Mouse (Mus musculus) forebrain, embryonic 16.5 days (tissue): ENCODE measurements at regions not wholly inside any gene's neighbourhood (a gene's known extent, or its start where the extent isn't known, plus 50 kb on each side); places are given as distances from the start of the nearest gene placed in this dataset.
A peak's percentile ranks its signal among the peaks of the same experiment; 100 is the strongest.

Experiments
- ATAC-seq: fragments of 200-750 bp; cut with Nextera tagmentation; 2 replicates; pipeline ENCODE4 v1.8.0; 2017; ENCODE audit warnings: mild to moderate bottlenecking, moderate library complexity
- H3K27ac ChIP-seq: fragments of 300-500 bp; sonication (generic); 2 replicates; pipeline ENCODE4 v1.5.1; 2014; ENCODE audit warnings: low read length, control low read depth
- H3K27me3 ChIP-seq: fragments of 300-500 bp; sonication (generic); replicated peaks from 2 replicates; pipeline ENCODE4 v1.6.1; 2014; ENCODE audit warnings: low read length; ENCODE audit not compliant: control insufficient read depth, insufficient read depth
- H3K36me3 ChIP-seq: fragments of 300-500 bp; sonication (generic); 2 replicates; pipeline ENCODE4 v1.6.1; 2014; ENCODE audit not compliant: control insufficient read depth, insufficient read depth
- H3K4me1 ChIP-seq: fragments of 300-500 bp; sonication (generic); replicated peaks from 2 replicates; pipeline ENCODE4 v1.6.1; 2014; ENCODE audit warnings: low read length; ENCODE audit not compliant: control insufficient read depth, insufficient read depth
- H3K4me2 ChIP-seq: fragments of 300-500 bp; sonication (generic); 2 replicates; pipeline ENCODE4 v1.6.1; 2014; ENCODE audit warnings: mild to moderate bottlenecking, low read length, control low read depth
- H3K4me3 ChIP-seq: fragments of 300-500 bp; sonication (generic); replicated peaks from 2 replicates; pipeline ENCODE4 v1.5.1; 2014; ENCODE audit warnings: mild to moderate bottlenecking, low read length, control low read depth
- H3K9ac ChIP-seq: fragments of 300-500 bp; sonication (generic); replicated peaks from 2 replicates; pipeline ENCODE4 v1.6.1; 2014; ENCODE audit warnings: low read depth, low read length, control low read depth
- H3K9me3 ChIP-seq: fragments of 300-500 bp; sonication (generic); 2 replicates; pipeline ENCODE4 v1.6.1; 2016; ENCODE audit warnings: low read length; ENCODE audit not compliant: control insufficient read depth
- WGBS: fragments of 180-500 bp; shearing (Covaris S2); extraction: QIAGEN DNeasy Blood & Tissue Kit; methylation state at CpG from one replicate; pipeline ENCODE4 v1.1.7; 2014; 5-methylcytosine and 5-hydroxymethylcytosine counted together

GRCm38 (mm10) chr10:16995010-16995409 is 728.0 kb upstream of the Cited2 start:
- H3K4me1 ChIP-seq, result peaks cover 5% of the 10 kb centered on the region; the same call in 1 of the 2 replicates
- no peaks in the 10 kb centered on the region for H3K36me3 ChIP-seq
- no peaks in the 10 kb centered on the region for H3K27me3 ChIP-seq
- ATAC-seq, result no peak
- WGBS, result 37% methylated on average over 1 of the region's 1 CpGs
- no peaks in the 10 kb centered on the region for H3K9me3 ChIP-seq
- H3K4me3 ChIP-seq, result no peak overlapping the region
- H3K27ac ChIP-seq, result no peak overlapping the region
- H3K4me2 ChIP-seq, result no peak overlapping the region
- H3K9ac ChIP-seq, result no peak overlapping the region

DNA sequence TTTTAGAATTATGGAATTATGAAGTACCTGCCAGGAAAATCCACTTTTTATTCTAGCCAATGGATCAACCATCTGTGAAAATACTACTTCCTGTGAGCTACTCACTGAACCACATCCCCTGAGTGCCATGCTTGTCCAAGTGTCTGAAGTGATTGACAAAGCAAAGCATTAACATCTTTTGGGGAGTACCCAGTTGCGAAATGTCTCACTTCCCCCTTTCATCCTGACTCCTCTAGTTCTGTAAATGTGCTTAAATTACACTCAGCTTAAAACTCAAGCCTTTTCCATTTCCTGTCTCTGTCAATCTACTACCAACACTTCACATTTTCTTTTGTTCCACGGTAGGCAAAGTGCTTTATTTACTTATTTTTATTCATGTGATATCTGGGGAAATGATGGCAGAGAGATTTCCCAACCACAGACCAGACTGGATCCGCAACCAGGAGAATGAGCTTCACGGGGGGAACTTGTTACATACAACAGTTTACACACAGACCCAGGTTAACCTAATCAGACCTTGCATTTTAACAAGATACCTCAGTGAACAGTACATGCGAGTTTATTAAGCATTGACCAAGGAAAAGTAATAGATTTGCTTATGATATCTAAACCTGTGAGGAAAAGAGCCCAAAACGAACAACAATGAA is 726.1 kb upstream of the Cited2 start:
- Histone ChIP-seq H3K36me3 (no peaks in the 10 kb centered on the region), H3K4me3 (no peak overlapping the region), H3K4me1 (peaks cover 8% of the 10 kb centered on the region; the same call in 1 of the 2 replicates), H3K4me2 (no peak overlapping the region), H3K9ac (no peak overlapping the region), H3K27me3 (no peaks in the 10 kb centered on the region), H3K9me3 (no peaks in the 10 kb centered on the region), H3K27ac (no peak overlapping the region)
- WGBS, result 81% methylated on average over 6 of the region's 6 CpGs
- no peak for ATAC-seq

DNA sequence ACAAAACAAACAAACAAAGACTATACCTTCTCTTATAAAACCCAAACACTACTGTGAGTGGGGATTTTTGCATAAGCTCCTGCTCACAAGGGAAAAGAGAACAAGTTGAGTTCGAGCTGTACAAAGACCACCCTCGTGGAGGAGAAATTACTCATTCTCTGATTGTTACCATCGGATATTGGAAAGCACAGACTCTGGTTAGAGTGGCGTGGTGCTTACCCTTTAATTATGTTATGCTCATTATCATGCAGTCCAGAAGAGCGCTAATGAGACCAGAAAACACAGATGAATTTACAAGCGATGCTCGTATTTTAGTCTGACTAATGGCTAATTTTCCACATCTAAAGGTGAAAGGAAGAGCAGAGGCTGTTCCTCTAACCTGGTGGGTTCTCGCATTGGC is 721.7 kb upstream of the Cited2 start:
- no peak overlapping the region for H3K4me3 ChIP-seq
- H3K9ac ChIP-seq, result no peak overlapping the region
- H3K9me3 ChIP-seq, result no peaks in the 10 kb centered on the region
- H3K4me1 ChIP-seq, result peaks cover 4% of the 10 kb centered on the region; the same call in 1 of the 2 replicates
- peak; percentile 80 for ATAC-seq
- WGBS, result 19% methylated on average over 8 of the region's 8 CpGs
- no peak overlapping the region for H3K27ac ChIP-seq
- no peak overlapping the region for H3K4me2 ChIP-seq
- no peaks in the 10 kb centered on the region for H3K36me3 ChIP-seq
- no peaks in the 10 kb centered on the region for H3K27me3 ChIP-seq

- Histone ChIP-seq H3K36me3 (no peaks in the 10 kb centered on the region), H3K4me1 (peaks cover 4% of the 10 kb centered on the region; the same call in 1 of the 2 replicates), H3K4me3 (no peak overlapping the region), H3K4me2 (no peak overlapping the region), H3K9me3 (no peaks in the 10 kb centered on the region), H3K27ac (no peak overlapping the region), H3K27me3 (no peaks in the 10 kb centered on the region), H3K9ac (no peak overlapping the region)
- peak; percentile 20; the same call in 1 of the 2 replicates for ATAC-seq
- 16% methylated on average over 4 of the region's 4 CpGs for WGBS
Measured at GRCm38 (mm10) chr10:17003123-17003849, 719.7 kb upstream of the Cited2 start.

DNA sequence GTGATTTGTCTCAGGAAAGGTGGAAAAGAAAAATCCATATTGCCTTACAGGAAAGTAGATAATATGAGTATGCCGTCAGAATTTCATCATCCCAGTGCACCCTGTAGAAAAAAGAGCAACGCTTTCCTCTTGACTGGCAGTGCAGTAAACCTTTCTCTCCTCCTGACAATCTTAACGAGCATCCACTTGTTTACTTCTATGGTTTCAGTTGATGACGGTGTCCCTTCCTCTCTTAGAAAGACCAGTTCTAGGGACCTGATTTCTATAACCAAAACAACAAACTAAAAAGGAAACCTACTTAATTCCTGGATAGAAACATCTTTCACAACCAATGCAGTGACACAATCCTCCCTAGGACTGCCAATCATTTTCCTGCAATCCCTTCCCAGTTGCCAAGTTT is 714.3 kb upstream of the Cited2 start:
- no peak for ATAC-seq
- H3K36me3 ChIP-seq, result no peaks in the 10 kb centered on the region
- 61% methylated on average over 4 of the region's 4 CpGs for WGBS
- H3K9me3 ChIP-seq, result no peaks in the 10 kb centered on the region
- H3K4me2 ChIP-seq, result no peak overlapping the region
- H3K27me3 ChIP-seq, result no peaks in the 10 kb centered on the region
- no peaks in the 10 kb centered on the region; the same call in 1 of the 2 replicates for H3K4me1 ChIP-seq
- H3K27ac ChIP-seq, result no peak overlapping the region
- H3K4me3 ChIP-seq, result no peak overlapping the region
- no peak overlapping the region for H3K9ac ChIP-seq

- WGBS, result 90% methylated on average over 3 of the region's 3 CpGs
- Histone ChIP-seq H3K9ac (no peak overlapping the region), H3K4me2 (no peak overlapping the region), H3K36me3 (no peaks in the 10 kb centered on the region), H3K9me3 (no peaks in the 10 kb centered on the region), H3K4me1 (no peaks in the 10 kb centered on the region), H3K4me3 (no peak overlapping the region), H3K27ac (no peak overlapping the region), H3K27me3 (no peaks in the 10 kb centered on the region)
- no peak for ATAC-seq
Measured at GRCm38 (mm10) chr10:17010047-17010446, 713.0 kb upstream of the Cited2 start.

- no peak for ATAC-seq
- H3K9me3 ChIP-seq, result no peaks in the 10 kb centered on the region
Measured at GRCm38 (mm10) chr10:17011876-17012275, 711.1 kb upstream of the Cited2 start.

GRCm38 (mm10) chr10:17012541-17012975 is 710.5 kb upstream of the Cited2 start:
- H3K9ac ChIP-seq, result no peak overlapping the region
- H3K4me2 ChIP-seq, result no peak overlapping the region
- WGBS, result 87% methylated on average over 3 of the region's 3 CpGs
- H3K4me1 ChIP-seq, result no peaks in the 10 kb centered on the region
- H3K4me3 ChIP-seq, result no peak overlapping the region
- ATAC-seq, result no peak
- no peaks in the 10 kb centered on the region for H3K9me3 ChIP-seq
- H3K36me3 ChIP-seq, result no peaks in the 10 kb centered on the region
- no peak overlapping the region for H3K27ac ChIP-seq
- H3K27me3 ChIP-seq, result no peaks in the 10 kb centered on the region

More at GRCm38 (mm10) chr10:17011876-17012275, 711.1 kb upstream of the Cited2 start:
- H3K4me2 ChIP-seq, result no peak overlapping the region
- no peaks in the 10 kb centered on the region for H3K27me3 ChIP-seq
- H3K4me3 ChIP-seq, result no peak overlapping the region
- H3K27ac ChIP-seq, result no peak overlapping the region
- 77% methylated on average over 2 of the region's 2 CpGs for WGBS
- no peaks in the 10 kb centered on the region for H3K36me3 ChIP-seq
- H3K9ac ChIP-seq, result no peak overlapping the region
- H3K4me1 ChIP-seq, result no peaks in the 10 kb centered on the region

GRCm38 (mm10) chr10:17014826-17015225 is 708.2 kb upstream of the Cited2 start:
- no peak for ATAC-seq
- Histone ChIP-seq H3K4me1 (no peaks in the 10 kb centered on the region), H3K9ac (no peak overlapping the region), H3K27ac (no peak overlapping the region), H3K9me3 (no peaks in the 10 kb centered on the region), H3K4me2 (no peak overlapping the region), H3K27me3 (no peaks in the 10 kb centered on the region), H3K36me3 (no peaks in the 10 kb centered on the region), H3K4me3 (no peak overlapping the region)
- WGBS, result 83% methylated on average over 3 of the region's 3 CpGs
